Mouse (Mus musculus): ENCODE results near the gene Prr5l.

The Prr5l gene

DNA sequence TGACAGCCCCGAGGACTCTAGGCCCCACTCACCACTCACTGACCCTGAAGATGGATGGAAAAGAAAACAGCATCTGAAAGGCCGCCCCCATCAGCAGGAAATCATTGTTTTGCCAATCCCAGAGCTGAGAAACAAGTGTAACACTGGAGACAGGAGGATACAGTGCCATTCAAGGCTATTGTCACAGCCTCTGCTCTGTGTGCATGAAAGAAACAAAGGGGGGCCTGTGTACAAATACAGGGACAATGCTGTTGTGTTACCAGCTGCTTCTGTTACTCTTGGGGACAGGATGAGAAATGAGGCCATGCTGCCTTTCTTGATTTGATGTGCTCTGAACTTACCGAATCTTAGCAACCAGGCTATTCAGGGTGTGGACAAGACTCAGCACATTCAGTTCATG, at the start of gene Prr5l:
Prr5l (minus strand) TSS at position 30 of the 400 bp plus-strand sequence.
- DNase-seq (ENCODE audit: low read depth, low spot score), result peak; percentile 89

DNA sequence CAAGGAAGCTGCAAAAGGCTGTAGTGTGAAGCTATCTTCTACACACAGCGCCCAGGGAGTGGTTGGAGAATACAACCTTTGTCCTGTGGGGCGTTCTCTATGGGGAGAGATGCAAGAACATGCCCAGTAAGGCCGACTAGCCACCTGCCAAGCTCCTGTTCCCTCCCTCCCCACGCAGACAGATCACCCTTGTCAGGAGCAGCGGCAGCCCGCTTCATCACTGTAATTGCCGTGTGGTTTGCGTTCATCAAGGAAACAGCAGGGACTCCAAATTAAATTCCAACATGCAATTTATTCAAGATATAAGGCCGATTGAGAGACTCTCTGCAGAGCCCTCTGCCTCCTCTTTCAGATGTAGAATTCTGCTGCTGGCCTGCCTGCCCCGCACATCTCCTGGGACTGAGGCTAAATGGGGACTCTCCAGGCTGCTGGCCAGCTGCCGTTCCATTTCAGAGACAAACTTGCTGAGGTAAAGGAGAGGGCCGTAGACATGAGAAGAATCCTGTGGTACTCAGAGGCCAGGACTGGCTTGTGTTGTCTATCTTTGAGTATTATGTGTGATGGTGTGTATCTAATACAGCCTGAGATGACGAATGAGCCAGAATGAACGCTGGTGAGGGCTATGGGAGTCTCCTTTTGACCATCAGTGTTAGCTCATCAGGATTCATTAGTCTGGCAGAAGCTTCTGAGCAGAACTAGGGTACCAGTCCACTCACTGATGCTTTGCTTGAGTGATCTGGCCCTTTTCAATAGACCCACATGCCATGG, 49.5 kb upstream of the Prr5l start:
- DNase-seq (ENCODE audit: low read depth, low spot score), result peak; percentile 73

DNA sequence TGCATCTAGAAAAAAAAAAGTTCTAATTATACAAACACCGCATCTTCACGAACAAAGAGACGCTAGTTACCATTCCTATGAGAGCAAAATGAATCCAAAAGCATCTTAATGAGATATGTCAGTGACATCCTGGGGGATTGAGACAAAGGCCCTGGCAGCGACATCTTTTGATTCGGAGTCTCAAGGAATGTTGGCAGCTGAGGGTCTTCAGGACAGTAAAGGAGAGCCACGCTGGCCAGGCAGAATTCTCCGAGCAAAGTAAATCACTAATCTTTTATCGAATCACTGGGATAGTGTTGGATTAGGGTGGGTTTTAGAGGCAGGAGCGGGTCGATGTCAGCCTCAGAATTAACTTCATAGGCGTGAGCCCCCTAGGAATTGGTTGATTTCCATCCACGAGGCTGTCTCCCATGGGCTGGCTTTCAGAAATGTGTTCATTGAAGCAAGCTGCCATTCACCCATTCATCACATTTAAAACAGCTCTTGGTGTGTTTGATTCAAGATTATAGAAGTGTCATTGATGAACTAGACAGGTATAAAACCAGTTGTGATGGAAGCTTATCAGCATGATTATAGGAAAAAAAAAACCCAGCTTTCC, 42.9 kb upstream of the Prr5l start:
- DNase-seq (ENCODE audit: low read depth, low spot score), result no peak

DNA sequence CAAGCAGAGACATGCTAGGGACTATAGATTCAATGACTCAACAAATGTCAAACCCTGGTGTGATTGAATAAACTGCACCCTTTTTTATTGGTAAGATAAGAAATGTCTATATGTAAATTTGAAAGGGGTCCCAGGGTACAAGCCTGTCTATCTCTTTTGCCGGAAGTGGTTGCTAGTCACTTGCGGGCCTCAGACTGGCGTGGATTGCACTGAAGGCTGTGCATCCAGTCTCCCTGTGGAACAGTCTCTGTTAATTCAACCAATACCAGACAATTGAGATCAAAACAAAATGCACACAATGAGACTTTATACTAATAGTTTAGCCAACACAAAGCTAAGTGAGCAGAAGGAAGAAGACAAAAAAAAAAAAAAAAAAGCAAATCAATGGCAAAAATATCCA, 42.4 kb upstream of the Prr5l start:
- DNase-seq (ENCODE audit: low read depth, low spot score), result no peak

DNA sequence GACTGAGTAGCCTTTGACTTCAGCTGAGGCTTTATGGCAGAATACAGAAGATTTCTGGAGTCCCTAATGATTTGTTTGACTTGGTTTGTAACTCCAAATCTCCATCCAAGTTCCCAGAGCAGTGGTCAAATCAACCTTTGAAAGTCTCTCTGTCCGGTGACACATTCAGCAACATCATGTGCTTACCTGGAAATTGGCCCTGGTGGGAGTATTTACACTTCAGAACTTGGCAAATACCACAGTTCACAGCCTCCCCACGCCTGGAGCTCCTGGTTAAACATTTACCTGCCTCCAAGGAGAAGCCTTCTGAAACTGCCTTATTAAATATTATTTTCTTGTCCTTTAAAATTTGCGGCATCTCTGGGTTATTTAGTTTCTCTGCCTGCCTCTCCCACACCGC, 40.4 kb upstream of the Prr5l start:
- DNase-seq (ENCODE audit: low read depth, low spot score), result no peak

DNA sequence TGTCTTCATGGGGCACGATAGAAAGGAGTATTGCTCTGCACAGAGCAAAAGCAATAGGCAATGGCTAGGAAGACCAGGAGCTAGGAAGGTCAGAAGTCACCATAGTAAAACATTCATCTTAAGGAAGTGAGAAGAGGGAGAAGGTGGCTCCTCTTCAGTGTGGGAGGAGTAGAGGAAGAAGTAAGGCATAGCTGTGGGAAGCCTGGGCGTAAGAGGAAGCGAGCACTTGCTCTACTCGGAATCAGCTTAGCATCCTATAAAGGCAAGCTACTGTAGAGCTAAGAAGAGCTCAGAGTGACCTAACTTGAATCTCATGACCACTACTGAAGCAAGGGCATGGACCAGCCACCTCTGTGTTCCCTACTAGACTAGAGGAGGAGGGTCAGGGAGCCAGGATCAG, 39.5 kb upstream of the Prr5l start:
- DNase-seq (ENCODE audit: low read depth, low spot score), result no peak

DNA sequence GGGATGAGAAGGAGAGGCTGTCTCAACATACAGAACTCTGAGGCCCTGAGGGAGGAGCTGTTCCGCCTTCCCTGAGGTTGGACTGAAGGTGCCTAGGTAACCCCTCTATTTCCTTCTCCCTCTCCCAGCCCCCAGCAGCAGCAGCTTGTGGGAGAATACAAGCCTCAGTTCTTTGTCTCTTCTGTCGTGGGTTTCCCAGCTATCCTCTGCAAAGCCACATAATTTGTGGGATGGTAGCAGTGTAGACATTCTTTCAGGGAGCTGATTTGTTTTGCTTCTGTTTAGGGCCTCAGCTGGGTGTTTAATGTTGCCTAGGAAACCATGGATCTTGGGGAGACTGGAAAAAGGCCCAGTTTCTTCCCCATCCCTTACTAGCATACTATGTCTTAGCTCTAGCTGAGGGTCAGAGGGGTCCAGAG, 37.3 kb upstream of the Prr5l start:
- DNase-seq (ENCODE audit: low read depth, low spot score), result peak; percentile 69

DNA sequence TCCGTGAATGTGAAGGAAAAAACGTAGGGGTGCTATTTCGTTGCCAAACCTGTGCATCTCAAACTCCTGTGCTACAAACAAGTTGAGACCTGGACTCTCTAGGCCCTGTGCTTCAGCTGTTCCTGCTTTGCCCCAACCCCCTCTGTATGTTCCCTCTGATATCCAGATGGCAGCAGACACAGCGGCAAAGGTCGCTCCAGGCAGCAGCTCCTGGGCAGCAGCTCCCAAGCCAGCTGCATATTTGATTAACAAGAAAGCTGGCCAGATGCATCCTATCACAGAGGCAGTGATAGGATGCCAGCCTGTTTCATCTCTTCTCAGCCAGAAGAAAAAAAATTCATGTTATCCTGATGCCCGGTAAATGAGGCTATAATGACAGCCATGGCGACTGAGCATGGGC, 35.7 kb upstream of the Prr5l start:
- peak; percentile 47 for DNase-seq (ENCODE audit: low read depth, low spot score)

DNA sequence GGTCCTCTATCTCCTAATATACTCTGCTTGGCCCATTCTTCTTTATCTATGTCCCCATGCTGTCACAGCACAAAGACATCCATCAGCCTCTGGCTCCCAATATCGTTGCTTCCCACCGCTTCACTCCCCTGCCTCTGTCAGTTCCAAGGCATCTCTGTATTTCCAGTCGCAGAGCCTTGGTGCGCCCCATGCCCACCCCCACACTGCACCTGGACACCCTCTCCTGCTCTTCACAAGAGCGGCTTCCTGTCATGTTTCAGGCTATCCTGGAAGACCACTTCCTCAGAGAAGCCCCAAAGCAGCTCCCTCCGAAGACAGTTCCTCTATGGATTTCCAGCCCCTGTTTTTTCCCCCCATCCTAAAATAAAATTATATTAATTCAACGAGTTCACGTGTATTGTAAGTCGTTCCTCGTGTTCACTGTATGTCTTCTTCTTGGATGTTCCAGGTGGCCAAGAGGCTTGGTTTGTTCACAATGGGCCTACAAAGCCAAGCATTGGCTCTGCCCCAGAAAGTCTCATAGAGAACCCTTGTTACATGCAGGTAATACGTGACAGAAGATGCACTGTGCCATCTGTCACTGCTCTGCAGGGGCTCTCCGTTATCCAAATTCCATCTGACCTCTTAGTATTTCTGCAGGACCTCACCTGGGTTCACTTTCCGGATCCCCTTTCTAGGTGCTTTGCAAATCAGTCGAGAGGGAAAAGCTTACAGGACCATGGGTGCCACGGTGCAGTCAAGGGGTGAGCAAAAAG, 26.7 kb upstream of the Prr5l start:
- peak; percentile 94 for DNase-seq (ENCODE audit: low read depth, low spot score)

DNA sequence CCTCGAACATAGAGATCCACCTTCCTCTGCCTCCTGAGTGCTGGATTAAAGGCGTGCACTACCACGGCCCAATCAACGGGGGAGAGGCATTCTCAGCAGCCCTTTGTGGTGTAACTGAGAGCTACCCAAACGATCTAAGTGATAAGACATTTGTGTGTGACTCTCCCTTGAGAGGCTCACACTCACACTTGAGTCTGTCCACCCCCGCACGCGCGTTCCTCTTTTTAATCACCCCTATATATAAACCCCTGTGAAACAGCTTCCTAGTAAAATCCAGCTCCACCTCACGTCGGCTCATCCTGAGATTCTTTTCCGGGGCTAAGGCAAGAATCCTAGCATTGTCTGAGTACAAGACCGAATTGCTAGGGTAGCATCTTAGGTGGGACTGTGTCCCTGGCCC, 25.9 kb upstream of the Prr5l start:
- DNase-seq (ENCODE audit: low read depth, low spot score), result peak; percentile 73

DNA sequence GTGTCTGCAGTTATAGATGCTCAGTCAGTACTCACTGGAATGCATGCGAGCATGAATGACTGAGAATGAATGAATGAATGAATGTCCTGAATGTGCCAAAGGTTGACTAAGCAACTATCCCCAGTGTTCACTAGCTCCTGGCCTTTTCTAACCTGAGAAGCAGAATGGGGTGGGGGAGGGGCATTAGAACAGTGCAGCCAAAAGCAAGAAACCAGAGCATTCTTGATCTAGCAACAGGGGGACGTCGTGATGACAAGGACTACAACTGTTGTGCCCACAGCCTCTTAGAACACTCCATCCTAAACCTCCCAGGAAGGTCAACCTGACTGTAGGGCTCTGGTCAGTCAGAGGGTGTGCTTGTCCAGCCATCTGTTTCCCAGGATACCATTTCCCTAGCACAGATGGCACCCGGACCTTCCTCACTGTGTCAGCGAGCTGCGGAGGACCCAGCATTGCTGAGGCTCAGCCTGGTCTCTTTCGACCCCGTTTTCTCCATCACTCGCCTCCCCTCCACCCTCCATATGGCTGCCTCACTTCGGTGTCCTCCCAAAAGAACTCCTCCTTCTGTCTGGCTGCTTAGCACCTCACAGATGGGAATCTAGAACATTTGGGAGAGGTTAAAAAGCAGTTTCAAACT, 24.7 kb upstream of the Prr5l start:
- peak; percentile 99 for DNase-seq (ENCODE audit: low read depth, low spot score)

DNA sequence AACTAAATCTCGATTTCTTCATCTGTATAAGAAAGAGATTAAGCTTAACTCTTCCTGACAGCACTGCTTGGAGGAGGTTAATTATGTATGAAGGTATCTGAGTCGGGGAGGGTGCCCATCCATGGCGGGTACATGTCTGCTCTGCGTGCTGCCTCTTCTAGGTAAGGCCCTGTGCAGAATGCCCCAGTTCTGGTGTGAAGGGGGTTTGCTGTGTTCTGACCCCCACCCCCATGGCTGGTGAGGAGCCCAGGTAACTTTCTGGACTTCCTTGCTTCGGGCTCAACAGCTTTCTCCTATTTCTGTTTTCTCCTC, 23.5 kb upstream of the Prr5l start:
- DNase-seq (ENCODE audit: low read depth, low spot score), result no peak

DNA sequence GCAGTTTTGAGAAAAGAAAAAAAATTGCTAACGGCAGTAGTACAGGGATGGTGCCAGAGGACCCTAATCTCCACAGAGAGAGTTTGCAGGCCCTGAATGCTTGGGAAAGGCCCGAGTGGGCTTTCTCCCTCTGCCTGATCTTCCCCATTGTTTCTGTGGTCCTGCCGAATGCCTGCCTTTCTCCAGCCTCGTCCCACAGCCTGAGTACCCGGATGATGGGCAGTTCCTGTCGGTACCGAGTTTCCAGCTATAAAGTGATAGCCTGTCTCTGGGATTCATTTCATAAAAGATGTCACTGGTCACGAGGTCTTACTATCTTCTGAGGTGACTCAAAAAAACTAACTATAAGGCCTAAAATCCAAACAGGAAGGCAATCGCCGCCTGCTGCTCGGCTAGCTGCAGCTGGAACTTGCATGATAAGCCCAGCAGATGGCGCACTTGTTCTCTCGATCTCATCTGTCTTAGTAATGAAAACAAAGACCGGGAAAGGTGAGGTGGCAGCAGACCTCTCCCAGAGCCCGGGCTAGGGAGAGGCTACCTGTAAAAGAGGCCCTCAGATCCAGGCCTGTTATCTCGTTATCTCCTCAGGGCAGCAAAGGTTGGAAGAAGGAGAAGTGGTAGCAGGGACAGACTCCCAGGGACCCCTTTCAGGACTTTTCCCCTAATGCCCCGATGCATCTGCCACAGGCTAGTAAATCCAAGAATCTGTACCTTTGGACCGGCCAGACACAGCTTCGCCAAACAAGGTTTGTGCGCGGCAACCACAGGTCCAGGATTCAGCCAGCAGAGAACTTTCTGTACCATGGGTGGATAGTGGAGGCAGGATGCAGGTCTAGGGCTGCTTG, 22.9 kb upstream of the Prr5l start:
- peak; percentile 95 for DNase-seq (ENCODE audit: low read depth, low spot score)

DNA sequence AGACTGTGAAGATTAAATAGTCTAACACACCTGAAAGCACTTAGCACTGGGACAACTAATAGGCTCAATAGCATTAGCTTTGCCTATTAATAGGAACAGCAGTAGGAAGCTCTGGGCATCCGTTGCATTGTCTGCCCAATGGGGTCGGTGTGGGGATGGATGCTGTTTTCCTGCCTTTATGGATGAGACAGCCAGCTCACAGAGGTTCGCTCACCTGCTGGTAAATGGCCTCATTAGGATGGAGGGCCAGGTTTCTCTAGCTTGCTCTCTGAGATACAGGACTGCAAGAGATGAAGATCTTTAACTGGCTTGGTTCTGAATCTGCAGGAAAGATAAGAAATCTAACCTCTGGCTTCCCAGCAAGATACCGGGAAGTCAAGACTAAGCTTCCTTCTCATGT, 19.4 kb upstream of the Prr5l start:
- DNase-seq (ENCODE audit: low read depth, low spot score), result peak; percentile 56

DNA sequence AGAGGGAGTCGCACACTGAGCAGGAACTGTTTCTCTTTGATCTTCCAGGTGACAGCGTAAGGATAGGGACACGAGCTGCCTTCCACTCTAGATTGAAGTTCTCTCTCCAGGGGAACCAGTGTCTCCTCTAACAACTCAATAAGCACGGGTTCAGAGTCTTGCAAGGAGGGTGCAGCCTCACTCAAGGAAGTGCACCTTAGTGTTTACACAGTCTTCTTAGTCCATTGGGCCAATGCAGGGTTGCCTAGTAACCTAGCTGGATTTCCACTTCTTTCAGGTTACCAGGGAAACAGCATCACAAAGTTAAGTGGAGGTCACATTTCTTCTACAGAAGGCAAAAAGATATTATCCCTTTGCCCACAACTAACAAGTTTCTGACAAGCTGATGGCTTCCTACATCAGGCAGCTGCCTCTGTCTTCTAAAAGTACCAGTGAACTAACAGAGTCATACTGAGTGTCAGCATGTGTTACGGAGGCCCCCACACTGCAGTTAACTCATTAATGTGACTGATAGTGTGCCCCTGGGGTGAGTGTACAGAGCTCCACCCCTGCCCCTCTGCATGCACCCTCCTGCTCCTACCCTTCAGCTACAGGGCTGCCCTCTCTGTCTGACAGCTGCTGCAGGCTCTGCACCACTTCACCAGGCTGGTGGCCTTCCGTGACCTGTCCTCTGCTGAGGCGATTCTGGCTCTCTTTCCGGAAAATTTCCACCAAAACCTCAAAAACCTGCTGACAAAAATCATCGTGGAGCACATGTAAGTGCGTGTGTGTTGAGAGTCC, 13.8 kb upstream of the Prr5l start:
- no peak for DNase-seq (ENCODE audit: low read depth, low spot score)

DNA sequence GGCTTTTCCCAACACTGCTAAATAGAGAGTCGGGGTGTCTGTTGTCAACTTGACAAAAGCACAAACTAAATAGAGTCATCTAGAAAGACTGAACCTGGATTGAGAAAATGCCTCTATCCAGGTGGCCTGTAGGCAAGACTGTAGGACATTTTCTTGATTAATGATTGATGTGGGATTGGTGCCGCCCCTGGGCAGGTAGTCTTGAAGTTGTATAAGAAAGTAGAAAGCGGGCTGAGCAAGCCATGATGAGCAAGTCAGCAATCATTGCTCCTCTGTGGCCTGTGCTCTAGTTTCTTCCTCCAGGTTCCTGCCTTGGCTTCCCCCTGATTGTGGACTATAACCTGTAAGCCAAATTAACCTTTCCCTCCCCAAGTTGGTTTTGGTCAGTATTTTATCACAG, 11.3 kb upstream of the Prr5l start:
- DNase-seq (ENCODE audit: low read depth, low spot score), result no peak

DNA sequence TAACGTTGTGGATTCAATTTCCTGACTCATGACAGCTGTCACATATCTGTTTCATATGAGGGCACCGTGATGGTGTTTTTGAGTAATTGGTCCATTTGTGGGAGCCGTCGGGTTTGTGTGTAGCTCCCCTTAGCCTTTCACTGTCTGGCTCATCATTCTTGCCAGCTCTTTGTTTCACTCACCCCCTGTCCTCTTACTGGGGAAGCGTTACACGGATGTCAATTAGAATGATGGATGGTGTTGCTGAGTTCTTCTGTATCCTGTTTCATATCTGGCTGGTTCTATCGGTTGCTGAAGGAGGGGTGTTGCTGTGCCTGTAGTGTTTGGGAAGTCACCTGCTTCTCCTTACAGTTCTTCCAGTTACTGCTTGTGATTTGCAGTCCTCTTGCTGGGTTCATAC, 8.3 kb upstream of the Prr5l start:
- no peak for DNase-seq (ENCODE audit: low read depth, low spot score)

DNA sequence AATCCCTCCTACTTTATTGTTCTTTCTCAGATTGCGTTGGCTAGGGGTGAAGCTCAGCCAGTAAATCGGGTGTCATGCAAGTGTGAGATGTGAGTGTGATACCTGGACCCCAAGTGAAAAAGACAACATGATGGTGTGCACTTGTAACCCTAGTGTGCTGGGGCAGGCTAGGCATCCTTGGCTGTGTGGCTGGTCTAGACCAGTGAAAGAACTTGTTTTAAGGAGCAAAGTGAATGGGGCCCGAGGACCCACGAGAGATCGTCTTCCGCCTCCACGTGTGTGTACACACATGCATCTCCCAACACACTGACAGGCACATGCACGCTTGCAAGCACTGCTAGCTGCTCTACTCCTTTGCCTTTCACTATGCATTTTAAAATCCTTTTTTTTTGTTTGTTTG, 6.1 kb upstream of the Prr5l start:
- DNase-seq (ENCODE audit: low read depth, low spot score), result no peak

DNA sequence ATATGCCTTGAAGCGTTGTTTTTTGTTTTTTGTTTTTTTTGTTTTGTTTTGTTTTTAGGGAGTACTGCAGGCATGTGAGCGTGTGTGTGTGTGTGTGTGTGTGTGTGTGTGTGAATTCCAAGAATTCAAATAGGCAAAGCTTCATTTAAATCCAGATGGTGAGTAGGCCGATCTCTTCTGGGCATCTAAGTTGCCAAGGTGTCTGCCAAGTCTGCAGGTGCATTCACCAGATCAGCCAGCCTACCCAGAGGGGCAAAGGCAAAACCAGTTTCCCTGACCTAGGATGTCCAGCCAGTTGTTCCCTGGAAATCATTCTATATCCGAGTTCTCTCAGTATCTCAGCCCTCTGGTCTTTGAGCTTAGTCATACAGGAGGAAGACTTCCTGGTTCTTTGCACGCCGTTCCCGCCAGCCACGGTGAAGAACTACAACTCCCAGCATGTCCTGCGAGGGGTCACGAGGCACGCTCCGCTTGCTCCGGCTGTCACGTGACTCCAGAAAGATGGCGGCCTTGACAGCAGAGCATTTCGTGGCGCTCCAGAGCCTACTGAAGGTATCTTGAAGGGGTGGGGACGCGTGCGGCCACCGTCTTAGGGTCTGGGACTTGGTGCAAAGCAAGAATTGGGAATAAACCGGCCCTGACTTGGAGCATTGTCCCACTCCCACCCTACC, 3.1 kb upstream of the Prr5l start, which contains the start of gene Commd9:
Commd9 (plus strand) TSS at position 480 of the 671 bp plus-strand sequence.
- peak; percentile 98 for DNase-seq (ENCODE audit: low read depth, low spot score)

DNA sequence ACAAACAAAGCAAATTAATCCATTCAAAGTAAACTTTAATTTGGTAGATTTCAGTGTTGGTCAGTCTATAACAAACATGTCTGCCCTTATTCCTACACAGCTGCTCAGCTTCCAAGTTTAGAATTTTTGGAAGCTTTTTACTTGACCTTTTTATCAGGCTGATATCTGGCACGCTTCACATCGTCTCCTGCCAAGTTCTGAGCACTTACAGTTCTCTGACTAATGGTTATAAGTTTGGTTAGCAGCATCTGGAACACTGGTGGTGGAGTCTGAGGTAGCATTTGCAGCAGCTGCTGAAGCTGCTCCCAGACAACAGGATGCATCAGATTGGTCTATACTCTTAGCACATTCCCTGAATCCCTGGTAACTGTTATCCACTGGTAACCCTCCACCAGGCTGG, 1.5 kb upstream of the Prr5l start:
- no peak for DNase-seq (ENCODE audit: low read depth, low spot score)

Data from brain, adult 2 months (tissue).